Mouse (Mus musculus): ENCODE data around the gene Kntc1.

DNA sequence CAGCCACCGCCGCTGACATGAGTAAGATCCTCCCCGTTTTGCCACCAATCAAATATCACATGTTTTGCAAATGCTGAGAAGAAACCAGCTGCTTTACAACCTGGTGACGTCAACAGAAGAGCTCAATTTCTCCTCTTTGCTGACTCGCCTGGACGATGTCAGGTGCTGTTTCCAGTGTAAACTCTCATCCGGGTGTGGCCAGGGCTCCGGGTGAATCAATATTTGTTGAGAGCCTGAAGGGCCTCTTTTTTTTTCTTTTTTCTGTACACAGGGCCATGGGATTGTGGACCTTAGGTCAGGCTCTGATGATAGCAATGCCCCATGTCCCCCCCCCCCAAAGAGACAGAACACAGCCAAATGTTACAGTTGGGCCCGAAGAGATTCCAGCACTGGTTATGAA lies 105.0 kb downstream of the Kntc1 start:
- no peak for TF ChIP-seq POLR2A (IDR thresholded peaks at IDR 0.05; ENCODE audit: insufficient read depth, low read depth, low read length)
- no peak for TF ChIP-seq CTCF (IDR thresholded peaks at IDR 0.05; ENCODE audit: insufficient read depth, low read depth, low read length)
